Mouse (Mus musculus): Measurements from ENCODE around the gene Ptprr.

Gene Ptprr

DNA sequence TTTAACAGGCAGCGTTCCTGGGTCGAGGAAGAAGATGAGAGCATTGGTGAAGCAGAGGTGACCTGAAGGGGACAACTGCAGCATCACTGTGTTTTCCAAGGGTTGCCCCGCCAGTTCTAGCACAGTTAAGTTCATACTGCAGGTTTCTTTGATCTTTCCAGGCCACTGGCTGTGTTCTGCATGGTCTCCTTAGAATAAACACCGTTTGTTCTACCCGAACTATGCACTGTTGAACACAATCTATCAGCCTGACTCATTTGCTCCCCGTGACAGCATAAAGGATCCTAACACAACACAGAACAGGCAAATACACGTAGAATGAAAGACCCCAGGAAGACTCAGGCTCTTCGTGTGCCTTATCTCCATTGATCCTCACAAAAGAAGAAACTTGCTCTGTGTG lies 176.4 kb downstream of the Ptprr start:
- no peak for DNase-seq (ENCODE audit: extremely low read depth, low read depth, low spot score)

DNA sequence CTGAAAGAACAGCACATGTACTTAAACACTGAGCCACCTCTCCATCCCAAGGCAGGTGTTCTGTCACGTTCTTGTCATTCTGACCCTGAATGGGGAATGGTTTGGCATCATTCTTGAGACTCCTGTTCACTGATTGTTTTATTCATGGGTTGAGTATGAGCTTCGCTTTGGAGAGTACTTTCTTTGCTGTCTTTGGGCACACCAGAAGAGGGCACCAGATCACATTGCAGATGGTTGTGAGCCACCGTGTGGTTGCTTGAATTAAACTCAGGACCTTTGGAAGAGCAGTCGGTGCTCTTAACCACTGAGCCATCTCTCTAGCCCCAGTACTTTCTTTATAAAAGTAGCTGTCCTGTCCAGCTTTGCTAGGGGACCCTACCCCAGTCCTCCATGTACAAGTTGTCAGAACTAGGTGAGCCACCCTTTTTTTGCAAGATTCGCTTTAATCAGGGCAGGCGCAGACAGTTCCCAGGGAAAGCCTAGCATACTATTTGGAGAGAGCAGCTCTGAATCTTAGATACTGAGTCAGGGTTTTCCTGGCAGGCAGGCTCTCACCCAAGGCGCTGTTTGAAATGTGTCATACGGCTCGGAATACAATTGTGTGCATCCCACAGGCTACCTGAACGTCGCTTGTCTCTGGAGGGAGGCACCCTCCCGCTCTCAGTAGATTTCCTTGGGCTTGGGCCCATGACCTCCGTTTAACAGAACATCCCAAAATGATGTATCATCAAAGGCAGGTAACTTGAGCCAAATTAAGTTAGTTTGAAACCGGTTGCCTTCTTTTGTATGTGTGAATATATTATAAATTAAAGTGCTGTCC lies 178.8 kb downstream of the Ptprr start:
- no peak for DNase-seq (ENCODE audit: extremely low read depth, low read depth, low spot score)

DNA sequence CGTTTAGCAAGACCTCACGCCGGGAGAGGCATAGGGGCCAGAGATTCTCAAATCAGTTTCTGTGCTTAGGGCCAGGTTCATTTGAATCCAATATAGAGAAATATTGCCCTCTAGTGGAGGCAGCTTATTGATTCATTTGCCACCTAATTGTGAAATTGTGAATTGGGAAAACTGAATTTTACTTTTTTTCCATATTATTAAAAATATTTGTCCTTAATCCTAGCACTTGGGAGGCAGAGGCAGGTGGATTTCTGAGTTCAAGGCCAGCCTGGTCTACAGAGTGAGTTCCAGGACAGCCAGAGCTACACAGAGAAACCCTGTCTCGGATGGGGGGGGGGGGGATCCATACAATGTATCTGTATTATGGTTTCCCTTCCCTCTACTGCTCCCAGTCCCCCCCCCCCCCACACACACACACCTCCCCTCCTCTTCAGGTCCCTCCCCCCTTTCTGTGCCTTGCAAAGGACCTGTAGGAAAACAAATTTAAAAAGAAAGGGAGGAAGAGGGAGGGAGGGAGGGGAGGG lies 179.5 kb downstream of the Ptprr start:
- DNase-seq (ENCODE audit: extremely low read depth, low read depth, low spot score), result no peak

DNA sequence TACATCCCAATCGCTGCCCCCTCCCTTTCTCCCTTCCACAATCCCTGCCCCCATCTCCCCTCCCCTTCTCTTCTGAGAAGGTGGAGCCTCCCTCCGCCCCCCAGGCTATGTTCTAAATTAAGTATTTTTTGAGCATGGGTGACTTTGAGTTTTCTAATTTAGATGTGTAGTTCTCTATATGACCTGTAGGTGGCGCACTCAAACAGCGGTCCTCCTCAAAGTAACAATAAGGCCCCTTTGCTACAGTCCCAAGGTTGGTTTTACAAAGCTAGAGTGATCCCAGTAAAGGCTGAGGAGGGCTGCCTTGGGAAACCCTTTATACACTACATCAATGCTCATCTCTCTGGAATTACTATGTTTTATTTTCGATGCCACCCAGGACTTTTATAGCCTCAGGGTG lies 181.0 kb downstream of the Ptprr start:
- no peak for DNase-seq (ENCODE audit: extremely low read depth, low read depth, low spot score)

DNA sequence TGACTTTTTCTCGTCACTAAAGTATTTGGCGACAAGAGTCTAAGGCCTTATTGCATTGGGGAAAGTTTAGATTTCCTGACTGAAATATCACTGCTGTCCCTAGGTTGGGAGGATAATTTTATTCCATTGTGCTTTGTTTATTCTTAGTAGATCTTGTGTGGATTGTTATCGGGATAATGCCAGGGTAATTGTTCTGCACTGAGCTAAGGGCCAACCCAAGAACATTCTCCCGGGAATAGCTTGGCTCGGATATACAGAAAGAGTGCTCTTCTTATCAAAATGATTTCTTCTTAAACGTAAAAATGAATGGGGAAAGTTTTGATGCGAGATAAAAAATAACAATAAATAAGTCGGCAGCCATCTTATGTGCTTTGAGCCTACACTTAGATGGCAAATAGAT lies 183.5 kb downstream of the Ptprr start:
- DNase-seq (ENCODE audit: extremely low read depth, low read depth, low spot score), result no peak

DNA sequence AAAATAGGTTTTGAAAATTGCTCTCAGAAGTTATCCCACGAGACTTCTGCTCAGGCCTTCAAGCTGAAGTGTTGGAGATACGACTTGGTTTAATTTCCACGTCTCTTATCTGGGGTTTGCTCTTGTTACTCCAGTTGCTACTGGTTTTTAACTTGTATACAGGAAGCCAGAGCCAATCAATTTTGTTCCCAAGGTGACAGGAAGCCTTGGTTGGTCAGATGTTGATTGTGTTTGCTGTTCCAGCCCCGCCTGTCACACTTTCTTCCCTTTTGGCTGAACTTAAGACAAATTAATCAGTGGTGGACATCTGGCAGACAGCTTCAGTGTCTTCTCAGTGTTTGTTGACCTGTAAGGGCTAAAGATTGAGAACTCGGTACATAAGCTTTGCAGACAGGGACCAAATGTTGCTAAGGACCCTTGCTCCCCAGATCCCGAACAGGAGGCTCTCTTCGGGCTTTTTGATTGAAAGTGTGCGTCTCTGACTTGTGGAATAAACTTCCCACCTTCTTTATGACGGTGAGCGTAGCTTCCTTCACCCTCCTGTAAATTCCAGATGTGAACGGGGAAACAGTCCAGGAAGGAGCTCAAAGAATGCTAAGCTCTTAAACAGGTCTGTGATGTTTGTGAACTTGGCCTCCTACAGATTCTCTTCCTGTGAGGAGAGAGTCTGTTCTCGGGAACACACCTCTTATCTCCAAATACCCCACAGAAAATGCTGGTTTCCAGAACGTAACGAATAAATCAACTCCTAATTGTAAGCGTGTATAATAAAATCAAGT lies 187.8 kb downstream of the Ptprr start:
- DNase-seq (ENCODE audit: extremely low read depth, low read depth, low spot score), result no peak

DNA sequence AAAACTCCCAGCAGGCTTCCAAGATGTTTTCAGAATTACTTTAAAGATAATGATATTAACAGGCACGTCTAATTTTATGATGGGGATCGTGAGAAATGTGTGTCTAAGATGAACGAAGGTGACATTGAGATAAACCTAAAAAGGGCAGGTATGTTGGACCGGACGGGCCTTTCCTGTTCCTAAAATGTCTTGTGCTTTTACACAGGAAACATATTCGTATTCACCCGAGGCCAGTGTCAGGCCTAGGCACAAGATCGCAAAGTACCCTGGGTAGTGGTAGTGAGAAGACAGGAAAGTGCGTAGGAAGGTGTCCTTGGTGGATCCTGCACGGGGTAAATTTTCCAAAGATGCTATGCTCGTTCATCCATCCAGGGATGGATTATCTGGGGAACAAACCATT lies 188.4 kb downstream of the Ptprr start:
- DNase-seq (ENCODE audit: extremely low read depth, low read depth, low spot score), result no peak

DNA sequence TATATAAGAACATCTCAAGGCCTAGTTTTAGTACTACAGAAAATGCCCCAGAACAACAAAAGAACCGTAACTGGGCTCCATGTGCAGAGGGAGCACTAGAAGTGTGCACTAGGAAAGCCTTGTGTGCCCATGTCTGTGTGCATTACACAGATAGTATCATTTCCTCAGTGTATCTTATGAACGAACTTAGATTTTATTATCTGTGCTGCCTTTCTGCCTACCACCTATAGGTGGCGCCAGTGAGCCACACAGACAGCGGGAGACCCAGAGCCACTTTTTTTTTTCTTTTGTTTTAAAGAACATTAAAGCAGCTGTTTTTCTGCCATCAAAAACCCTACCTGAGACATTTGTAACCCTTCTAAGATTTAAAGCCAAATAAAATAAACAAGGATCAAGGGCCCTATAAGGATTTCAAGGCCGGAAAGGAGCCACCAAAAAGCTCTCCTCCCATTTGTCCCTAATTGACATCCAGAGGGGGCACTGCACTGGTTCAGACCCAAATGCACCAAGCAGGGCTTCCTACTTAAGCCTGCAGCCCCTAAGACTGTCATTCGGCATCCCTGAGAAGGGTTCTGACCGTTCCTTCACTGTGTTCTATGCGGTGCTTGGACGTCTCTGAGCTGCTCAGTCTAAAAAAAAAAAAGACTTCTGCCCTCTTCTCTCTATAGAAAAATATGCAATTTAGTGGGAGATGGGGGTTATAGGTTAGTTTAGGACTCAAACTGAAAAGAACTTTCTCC lies 190.1 kb downstream of the Ptprr start:
- DNase-seq (ENCODE audit: extremely low read depth, low read depth, low spot score), result no peak

DNA sequence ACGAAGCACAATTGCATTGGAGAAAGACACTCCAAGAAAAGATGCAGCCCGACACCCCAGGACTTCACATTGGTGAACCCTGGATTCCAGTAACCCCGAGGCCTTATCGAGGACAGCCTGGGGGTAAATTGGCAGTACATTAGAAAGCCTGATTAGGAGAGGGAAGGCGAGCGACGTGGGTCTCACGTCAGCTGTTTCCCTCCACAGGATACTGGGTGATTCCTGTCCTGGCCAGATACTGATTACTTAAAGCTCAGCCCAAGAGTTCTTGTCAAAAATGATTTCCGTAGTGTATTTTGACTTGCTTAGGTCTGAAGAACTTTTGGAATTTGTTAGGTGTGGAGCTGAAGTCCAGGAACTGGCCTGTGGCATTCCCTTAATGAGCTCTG lies 190.7 kb downstream of the Ptprr start:
- no peak for DNase-seq (ENCODE audit: extremely low read depth, low read depth, low spot score)

DNA sequence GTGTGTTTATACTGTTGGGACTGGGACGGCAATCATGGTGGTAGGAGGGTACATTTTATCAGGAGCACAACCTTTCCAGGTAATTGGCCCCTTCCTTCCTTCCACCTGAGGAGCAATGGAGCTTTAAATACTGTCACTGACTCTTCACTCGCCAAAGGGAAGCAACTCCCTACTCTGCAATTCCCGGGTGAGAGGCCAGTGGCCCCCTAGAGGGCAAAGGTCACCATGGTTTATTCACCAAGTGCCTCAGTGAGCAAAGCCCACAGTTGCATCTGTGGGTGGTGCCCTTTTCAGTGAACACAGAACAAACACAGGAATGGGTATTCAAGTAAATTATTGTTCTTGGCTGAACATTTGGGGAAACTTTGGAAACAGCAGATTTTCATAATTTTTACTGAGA lies 194.1 kb downstream of the Ptprr start:
- DNase-seq (ENCODE audit: extremely low read depth, low read depth, low spot score), result no peak

DNA sequence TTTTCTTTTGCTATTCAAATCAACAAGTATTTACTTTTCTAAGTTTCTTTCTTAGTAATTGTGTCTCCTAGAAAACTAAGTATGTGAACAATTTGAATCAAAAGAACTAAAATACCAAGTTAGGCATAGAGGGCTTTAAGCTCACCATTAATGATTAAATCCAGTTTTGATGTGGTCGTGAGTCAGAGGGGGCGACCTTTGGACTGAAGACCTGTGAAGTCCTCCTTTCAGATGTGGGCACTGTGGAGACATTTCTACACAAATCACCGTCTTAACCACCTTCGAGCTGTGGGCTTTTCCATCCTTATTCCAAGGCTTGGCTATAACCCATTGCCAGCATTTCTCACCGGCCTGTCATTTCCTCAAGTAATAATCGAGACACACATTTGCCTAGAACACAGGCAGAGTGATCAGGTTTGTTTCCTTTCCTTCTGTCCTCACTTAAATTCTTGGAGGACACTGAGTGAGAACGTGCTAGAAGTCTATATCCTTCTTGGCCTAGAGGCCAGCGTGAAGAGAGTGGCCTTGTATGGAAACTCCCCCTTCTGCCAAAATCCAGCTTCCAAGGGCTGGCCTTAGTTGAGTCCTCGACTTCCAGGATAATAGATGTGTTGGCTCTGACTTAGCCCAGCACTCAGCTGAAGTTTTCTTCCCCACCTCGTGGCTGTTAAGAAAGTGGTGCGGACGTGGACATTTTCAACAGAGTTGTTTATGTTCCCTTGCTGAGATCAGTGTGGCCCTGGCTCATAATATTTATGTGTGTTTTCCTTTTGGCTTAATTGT lies 202.5 kb downstream of the Ptprr start:
- no peak for DNase-seq (ENCODE audit: extremely low read depth, low read depth, low spot score)

DNA sequence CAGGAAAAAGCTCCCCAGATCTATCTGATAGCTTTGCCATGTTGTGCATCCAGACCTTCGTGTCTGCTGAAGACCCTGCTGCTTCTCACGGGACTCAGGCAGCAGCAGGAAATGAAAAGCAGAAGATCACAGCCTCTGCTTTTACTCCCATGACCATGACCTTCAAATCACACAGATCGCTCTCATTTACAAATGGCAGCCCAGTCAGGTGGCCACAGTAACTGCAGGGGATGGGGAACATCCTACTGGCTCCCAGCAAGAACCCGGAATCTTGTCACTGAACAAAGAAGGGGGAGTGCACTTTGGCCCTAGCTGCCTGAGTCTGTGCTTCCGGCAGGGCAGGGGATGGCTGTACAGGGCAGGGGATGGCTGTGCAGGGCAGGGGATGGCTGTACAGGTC lies 217.3 kb downstream of the Ptprr start:
- DNase-seq (ENCODE audit: extremely low read depth, low read depth, low spot score), result no peak

DNA sequence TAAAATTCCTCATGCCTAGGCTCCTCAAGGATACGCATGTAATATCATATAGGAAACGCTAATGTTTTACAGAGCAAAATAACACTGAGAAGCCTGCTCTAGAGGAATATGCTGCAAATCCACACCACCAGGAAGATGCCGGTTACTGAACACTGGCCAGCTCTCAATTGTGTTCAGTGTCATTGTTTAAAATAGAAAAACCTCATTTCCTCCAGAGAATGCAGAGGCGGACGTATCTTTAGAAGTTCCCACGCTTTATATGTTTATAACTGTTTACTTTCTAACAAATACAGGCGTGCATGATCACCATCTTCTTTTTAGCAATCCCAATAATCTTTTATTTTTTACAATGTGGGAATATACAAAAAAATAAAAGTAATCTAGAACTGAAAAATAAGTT lies 224.2 kb downstream of the Ptprr start:
- no peak for DNase-seq (ENCODE audit: extremely low read depth, low read depth, low spot score)

DNA sequence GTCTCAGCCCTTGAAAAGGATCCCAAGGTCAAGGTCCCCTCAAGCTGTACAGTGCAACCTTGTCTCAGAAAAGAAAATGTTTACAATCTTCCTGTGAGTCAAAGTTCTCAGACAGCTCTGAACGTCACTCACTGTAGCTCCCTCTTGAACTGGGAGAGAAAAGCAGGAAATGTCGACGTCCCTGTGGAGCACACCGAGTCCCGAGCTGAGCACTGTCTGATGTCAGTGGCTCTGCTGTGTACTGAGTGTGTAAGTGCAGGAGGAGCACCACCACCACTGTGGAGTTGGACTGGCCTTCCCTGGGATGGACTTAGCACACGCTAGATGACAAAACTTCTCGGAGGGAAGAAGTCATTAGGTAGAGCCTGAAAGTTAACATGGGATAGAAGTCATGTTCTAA lies 225.4 kb downstream of the Ptprr start:
- no peak for DNase-seq (ENCODE audit: extremely low read depth, low read depth, low spot score)

DNA sequence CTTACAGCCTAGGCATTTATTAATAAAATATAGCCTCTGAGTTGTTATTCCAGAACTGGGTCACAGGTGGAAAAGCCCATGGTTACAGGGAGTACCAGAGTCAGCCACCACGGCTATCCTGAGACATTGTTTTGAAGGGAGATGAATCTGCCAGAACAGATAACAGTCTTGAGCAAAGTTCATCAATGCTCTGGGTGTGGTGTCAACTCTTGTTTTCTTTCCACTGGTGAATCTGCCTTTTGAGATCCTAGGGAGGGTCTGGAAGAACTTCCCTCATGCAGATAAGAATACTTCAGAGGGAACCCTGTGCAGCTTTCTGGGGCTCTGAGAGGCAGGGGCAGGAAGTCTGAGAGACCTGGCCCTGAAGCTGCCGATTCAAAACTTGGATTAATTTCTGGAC lies 227.6 kb downstream of the Ptprr start:
- DNase-seq (ENCODE audit: extremely low read depth, low read depth, low spot score), result no peak

DNA sequence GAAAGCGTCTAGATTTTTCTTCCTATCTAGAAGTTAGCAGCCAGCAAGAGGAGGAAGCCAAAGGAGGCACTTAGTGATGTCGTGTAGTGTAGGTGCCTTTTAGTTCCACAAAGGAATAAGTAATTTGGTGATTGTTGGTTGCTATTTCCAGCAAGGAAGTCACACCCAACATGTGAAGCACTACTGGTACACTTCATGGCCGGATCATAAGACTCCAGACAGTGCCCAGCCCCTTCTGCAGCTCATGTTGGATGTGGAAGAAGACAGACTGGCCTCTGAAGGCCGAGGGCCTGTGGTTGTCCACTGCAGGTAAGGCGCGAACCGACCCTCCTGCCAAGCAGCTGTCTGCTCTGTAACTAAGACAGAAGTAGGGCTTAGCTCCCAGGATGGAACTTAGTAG lies 234.7 kb downstream of the Ptprr start:
- no peak for DNase-seq (ENCODE audit: extremely low read depth, low read depth, low spot score)

DNA sequence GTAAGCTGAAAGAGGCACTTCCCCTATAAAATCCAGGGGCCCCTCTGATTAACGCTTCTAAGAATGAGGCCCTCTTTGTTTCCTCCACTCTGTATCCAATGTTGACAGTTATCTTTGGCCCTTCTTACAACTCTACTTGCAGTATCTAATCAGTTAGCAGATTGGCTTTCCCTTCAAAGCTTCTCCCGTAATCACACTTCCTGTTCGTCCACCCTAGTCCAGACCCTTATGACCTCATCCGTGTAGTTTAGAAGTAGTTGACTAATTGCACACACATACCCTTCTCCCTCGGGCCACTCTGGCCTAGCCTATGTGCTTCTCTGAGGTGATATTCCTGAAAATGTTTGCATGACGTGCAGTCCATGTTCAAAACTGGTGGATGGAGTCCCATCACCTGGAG lies 236.0 kb downstream of the Ptprr start:
- no peak for DNase-seq (ENCODE audit: extremely low read depth, low read depth, low spot score)

DNA sequence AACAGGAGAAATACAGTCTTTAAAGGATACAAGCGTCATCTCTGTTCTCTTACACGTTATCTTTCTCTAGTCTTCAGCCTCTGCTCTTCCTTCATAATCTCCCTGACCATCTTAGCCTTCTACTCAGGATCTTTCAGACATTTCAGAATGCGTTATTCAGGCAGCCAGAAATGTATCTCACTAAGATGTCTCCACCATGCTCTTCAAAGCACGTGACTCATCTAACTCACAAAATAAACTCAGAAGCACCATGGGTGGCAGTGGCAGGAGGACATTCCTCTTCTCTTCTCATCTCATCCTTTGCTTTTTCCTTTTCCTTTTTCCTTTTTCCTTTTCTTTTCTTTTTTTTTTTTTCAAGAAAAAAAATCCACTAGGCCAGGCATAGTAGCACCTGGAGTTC lies 241.3 kb downstream of the Ptprr start:
- no peak for DNase-seq (ENCODE audit: extremely low read depth, low read depth, low spot score)

DNA sequence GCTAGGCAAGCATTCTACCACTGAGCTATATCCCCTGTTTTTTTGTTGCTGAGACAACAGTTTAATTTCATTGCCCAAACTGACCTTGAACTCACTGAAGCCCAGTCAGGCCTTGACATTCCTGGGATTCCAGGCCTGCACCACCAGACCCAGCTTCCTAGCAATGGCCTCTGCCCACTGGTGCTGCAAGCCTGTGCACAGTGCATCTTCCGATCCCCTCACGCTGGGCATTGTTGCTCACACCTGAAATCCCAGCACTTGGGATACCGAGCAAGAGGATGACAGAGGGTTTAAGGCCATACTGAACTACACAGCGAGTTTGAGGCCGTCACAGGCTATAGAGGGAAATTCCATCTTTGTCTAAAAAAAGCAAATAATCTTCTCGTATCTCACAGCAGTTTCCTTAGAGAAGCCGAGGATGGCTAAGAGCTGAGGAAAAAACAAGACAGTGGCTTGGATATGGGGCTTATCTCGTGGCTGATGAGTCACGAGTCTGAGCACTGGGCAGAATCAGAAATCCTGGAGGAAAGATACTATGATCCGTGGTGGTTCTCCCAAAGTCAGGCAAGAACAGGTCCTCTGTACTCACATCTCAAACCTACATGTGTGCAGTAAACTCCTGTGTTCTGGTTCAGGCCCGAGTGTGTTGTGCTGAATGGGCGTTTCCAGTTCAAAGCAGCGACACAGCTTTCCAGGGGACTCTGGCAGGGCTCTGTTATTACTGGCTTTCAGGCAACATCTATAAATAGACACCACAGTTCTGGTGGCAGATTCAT lies 242.8 kb downstream of the Ptprr start:
- no peak for DNase-seq (ENCODE audit: extremely low read depth, low read depth, low spot score)

DNA sequence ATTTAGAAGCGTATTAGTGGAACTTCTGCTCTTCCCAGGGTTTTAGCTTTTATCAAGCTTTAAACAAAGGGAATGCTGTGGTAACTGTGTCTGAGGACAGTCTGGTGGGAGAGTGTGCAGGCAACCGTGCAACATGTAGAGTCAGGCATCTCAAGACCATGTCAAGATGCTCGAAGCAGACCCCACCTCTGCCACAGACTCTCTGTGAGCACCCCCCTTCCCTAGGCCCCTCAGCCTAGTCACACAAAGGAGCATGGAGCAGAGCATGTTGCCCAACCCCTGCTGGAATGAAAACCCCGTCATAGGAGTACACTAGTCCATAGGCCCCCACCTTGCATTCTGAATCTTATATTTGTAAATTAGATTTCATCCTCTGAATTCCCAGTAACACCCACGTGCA lies 243.5 kb downstream of the Ptprr start:
- no peak for DNase-seq (ENCODE audit: extremely low read depth, low read depth, low spot score)

Measured in fat pad, adult 2 months (tissue).